Comparison of ENCODE assay signal across 8 mouse cellular contexts in the genomic region with DNA sequence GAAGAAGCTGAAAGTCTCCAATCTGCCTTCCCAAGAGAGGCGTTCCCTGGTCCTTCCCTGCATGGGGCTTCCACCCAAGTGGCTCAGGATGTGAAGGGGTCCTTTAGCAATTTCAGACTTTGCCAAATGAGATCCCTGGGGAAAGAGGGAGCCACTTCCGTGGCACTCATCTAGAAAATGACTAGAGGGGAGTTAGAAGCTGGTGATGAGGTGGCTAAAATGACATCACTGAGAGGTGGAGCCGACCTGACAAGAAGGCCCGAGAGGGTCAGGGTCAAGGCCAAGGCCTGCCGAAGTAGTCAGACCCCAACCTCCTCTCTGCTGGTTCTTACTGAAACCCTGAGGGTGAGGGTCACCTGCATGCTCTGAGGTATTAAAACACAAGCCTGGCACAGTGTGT. TPM values are rescaled to one million over a fixed set of nuclear protein-coding genes. Genes with fewer than 3 reads are reported as not detected.
A peak's percentile ranks its signal among the peaks of the same experiment; 100 is the strongest.
DNase-seq lines count a peak whose midpoint lies in the region; ATAC-seq and TF ChIP-seq lines count a peak whose summit lies in the region.

No protein-coding gene starts in this region.

- peaks cover 58% of the 10 kb centered on the region for H3K79me2 ChIP-seq in myocyte (ENCODE audit: control insufficient read depth, insufficient read depth)

- TF ChIP-seq POLR2A in cortical plate, adult 2 months (IDR thresholded peaks at IDR 0.05; ENCODE audit: extremely low read depth, insufficient read depth, low read length), result no peak
- no peak for TF ChIP-seq POLR2A in myocyte (IDR thresholded peaks at IDR 0.05; ENCODE audit: insufficient read length, low read depth)

- peak overlapping the region; percentile 86 for H3ac ChIP-seq in myocyte (ENCODE audit: control insufficient read depth, insufficient read length)

- peak overlapping the region; percentile 91 for H3K4me2 ChIP-seq in kidney, embryonic 14.5 days (replicated peaks; ENCODE audit: low read depth, low read length)
- peak overlapping the region; percentile 81 for H3K4me2 ChIP-seq in hindbrain, embryonic 16.5 days (ENCODE audit: low read length)
- H3K4me2 ChIP-seq in myocyte (ENCODE audit: low read depth), result peak overlapping the region; percentile 66

- no peaks in the 10 kb centered on the region for H3K36me3 ChIP-seq in kidney, embryonic 14.5 days (ENCODE audit: control insufficient read depth, insufficient read depth, low read length)
- no peaks in the 10 kb centered on the region for H3K36me3 ChIP-seq in hindbrain, embryonic 16.5 days (ENCODE audit: control insufficient read depth, insufficient read depth, low read length)
- H3K36me3 ChIP-seq in myocyte (ENCODE audit: control insufficient read depth, insufficient read depth), result peaks cover under 1% of the 10 kb centered on the region

- no peak for ATAC-seq in kidney, embryonic 14.5 days (ENCODE audit: low FRiP score, low TSS enrichment)
- ATAC-seq in hindbrain, embryonic 16.5 days, result no peak

- H3K27ac ChIP-seq in kidney, embryonic 14.5 days (ENCODE audit: low read depth, low read length), result no peak overlapping the region
- H3K27ac ChIP-seq in cortical plate, adult 2 months (ENCODE audit: insufficient read depth, low read length), result no peak overlapping the region
- peak overlapping the region; percentile 94 for H3K27ac ChIP-seq in hindbrain, embryonic 16.5 days (ENCODE audit: low read depth, low read length)

- peak overlapping the region; percentile 83 for H3K4me3 ChIP-seq in kidney, embryonic 14.5 days (ENCODE audit: low read length)
- H3K4me3 ChIP-seq in cortical plate, adult 2 months (ENCODE audit: insufficient read depth, low read length), result peak overlapping the region; percentile 81
- peak overlapping the region; percentile 92 for H3K4me3 ChIP-seq in hindbrain, embryonic 16.5 days (ENCODE audit: low read length)
- H3K4me3 ChIP-seq in myocyte, result peak overlapping the region; percentile 71

- H3K4me1 ChIP-seq in kidney, embryonic 14.5 days (ENCODE audit: control insufficient read depth, insufficient read depth, low read length), result peaks cover 34% of the 10 kb centered on the region
- peaks cover 10% of the 10 kb centered on the region; the same call in 1 of the 2 replicates for H3K4me1 ChIP-seq in cortical plate, adult 2 months (ENCODE audit: control insufficient read depth, insufficient read depth, low read length)
- peaks cover 30% of the 10 kb centered on the region for H3K4me1 ChIP-seq in hindbrain, embryonic 16.5 days (ENCODE audit: control insufficient read depth, insufficient read depth, low read depth, low read length)

- WGBS in kidney, embryonic 14.5 days, result 20% methylated on average over 5 of the region's 5 CpGs
- 13% methylated on average over 5 of the region's 5 CpGs for WGBS in hindbrain, embryonic 16.5 days

- H3K27me3 ChIP-seq in kidney, embryonic 14.5 days (ENCODE audit: control insufficient read depth, insufficient read depth, low read length), result no peaks in the 10 kb centered on the region
- no peaks in the 10 kb centered on the region for H3K27me3 ChIP-seq in hindbrain, embryonic 16.5 days (replicated peaks; ENCODE audit: control insufficient read depth, insufficient read depth, low read length)
- H3K27me3 ChIP-seq in myocyte (ENCODE audit: control insufficient read depth, insufficient read depth, insufficient read length), result no peaks in the 10 kb centered on the region

- no peaks in the 10 kb centered on the region for H3K9me3 ChIP-seq in kidney, embryonic 14.5 days (ENCODE audit: control insufficient read depth, low read length)
- no peaks in the 10 kb centered on the region for H3K9me3 ChIP-seq in hindbrain, embryonic 16.5 days (ENCODE audit: control insufficient read depth, low read length)

- peak overlapping the region; percentile 93; the same call in 1 of the 2 replicates for H3K9ac ChIP-seq in kidney, embryonic 14.5 days (ENCODE audit: low read depth, low read length)
- peak overlapping the region; percentile 100 for H3K9ac ChIP-seq in hindbrain, embryonic 16.5 days (ENCODE audit: low read depth, low read length)

- no peak for TF ChIP-seq CTCF in cortical plate, adult 2 months (IDR thresholded peaks at IDR 0.05; ENCODE audit: extremely low read depth, insufficient read depth, low read length)

- no peak for DNase-seq in kidney, adult 8-10 months
- no peak for DNase-seq in spleen, postnatal 36 days (ENCODE audit: low spot score in 2 of 2)
- no peak for DNase-seq in kidney, postnatal 10 days
- DNase-seq in kidney, adult 18-20 months, result no peak

TF ChIP-seq in myocyte, 11 proteins besides CTCF, POLR2A, EP300 and RAD21:
- no peak for TF ChIP-seq E2F4 (IDR thresholded peaks at IDR 0.05; ENCODE audit: insufficient read depth)
- peak; percentile 36 for TF ChIP-seq POLR2AphosphoS2 (IDR thresholded peaks at IDR 0.05; ENCODE audit: insufficient read length, low read depth)
TF ChIP-seq in myocyte: peak in this region for 1.

RNA-seq across cellular contexts. Expression of a gene that starts 1.2 kb away (rescaled TPM):
- polyA plus RNA-seq in kidney, embryonic 14.5 days (2014; fragmentation: Nextera tagmentation; extraction: Ambion mirVana), result 11.5 and 13.0 TPM in 2 replicates
- 20.6 and 21.5 TPM in 2 replicates for polyA plus RNA-seq in cortical plate, adult 2 months (2012; rRNA removed)
- 16.1 and 18.0 TPM in 2 replicates for polyA plus RNA-seq in hindbrain, embryonic 16.5 days (2015; fragmentation: Nextera tagmentation; extraction: Ambion mirVana)
- polyA plus RNA-seq in myocyte (2012; fragmentation: generic; extraction: Trizol), result 52.8 TPM

RNA-seq across cellular contexts. Expression of a gene that starts 15.3 kb away (rescaled TPM):
- 2.3 and 4.4 TPM in 2 replicates for polyA plus RNA-seq in kidney, embryonic 14.5 days (2014; fragmentation: Nextera tagmentation; extraction: Ambion mirVana)
- polyA plus RNA-seq in cortical plate, adult 2 months (2012; rRNA removed), result 102 and 103 TPM in 2 replicates
- polyA plus RNA-seq in hindbrain, embryonic 16.5 days (2015; fragmentation: Nextera tagmentation; extraction: Ambion mirVana), result 66.9 and 67.8 TPM in 2 replicates
- 63.1 TPM for polyA plus RNA-seq in myocyte (2012; fragmentation: generic; extraction: Trizol)

RNA-seq across cellular contexts. Expression of a gene that starts 20.7 kb away (rescaled TPM):
- 235 and 261 TPM in 2 replicates for polyA plus RNA-seq in kidney, embryonic 14.5 days (2014; fragmentation: Nextera tagmentation; extraction: Ambion mirVana)
- polyA plus RNA-seq in cortical plate, adult 2 months (2012; rRNA removed), result 121 and 124 TPM in 2 replicates
- 185 and 186 TPM in 2 replicates for polyA plus RNA-seq in hindbrain, embryonic 16.5 days (2015; fragmentation: Nextera tagmentation; extraction: Ambion mirVana)
- 201 TPM for polyA plus RNA-seq in myocyte (2012; fragmentation: generic; extraction: Trizol)

RNA-seq across cellular contexts. Expression of a gene that starts 36.9 kb away (rescaled TPM):
- 962 and 1,151 TPM in 2 replicates for polyA plus RNA-seq in kidney, embryonic 14.5 days (2014; fragmentation: Nextera tagmentation; extraction: Ambion mirVana)
- 720 and 722 TPM in 2 replicates for polyA plus RNA-seq in cortical plate, adult 2 months (2012; rRNA removed)
- 832 and 923 TPM in 2 replicates for polyA plus RNA-seq in hindbrain, embryonic 16.5 days (2015; fragmentation: Nextera tagmentation; extraction: Ambion mirVana)
- polyA plus RNA-seq in myocyte (2012; fragmentation: generic; extraction: Trizol), result 693 TPM

RNA-seq across cellular contexts. Expression of a gene that starts 37.0 kb away (rescaled TPM):
- 22.7 and 23.9 TPM in 2 replicates for polyA plus RNA-seq in kidney, embryonic 14.5 days (2014; fragmentation: Nextera tagmentation; extraction: Ambion mirVana)
- polyA plus RNA-seq in cortical plate, adult 2 months (2012; rRNA removed), result 75.0 and 81.1 TPM in 2 replicates
- polyA plus RNA-seq in hindbrain, embryonic 16.5 days (2015; fragmentation: Nextera tagmentation; extraction: Ambion mirVana), result 5.7 and 10.2 TPM in 2 replicates
- polyA plus RNA-seq in myocyte (2012; fragmentation: generic; extraction: Trizol), result 27.3 TPM

Comparison
In these comparisons a context has a peak if more than half of its experiments do, and no peak if none do; other contexts are left out.
1. RNA of a gene that starts 15.3 kb away (polyA plus RNA-seq): 102 to 103 TPM in cortical plate, adult 2 months, 66.9 to 67.8 TPM in hindbrain, embryonic 16.5 days and 63.1 TPM in myocyte (single experiment); 2.3 to 4.4 TPM in kidney, embryonic 14.5 days; every median in the first group is over 10 times any median in the second.
2. Peak in every context shown above with its lines, with median percentiles within 50 percentile points of each other: H3K4me2 ChIP-seq and H3K4me3 ChIP-seq.